Mouse (Mus musculus) skeletal muscle tissue, adult 2 months (tissue): ENCODE data around the gene Foxn3.
A peak's percentile ranks its signal among the peaks of the same experiment; 100 is the strongest.

ENCODE experiments used
- DNase-seq: peaks from one replicate; pipeline ENCODE4 v3.0.0-alpha.2; 2012; ENCODE audit warnings: low read depth, low spot score

Gene Foxn3

DNA sequence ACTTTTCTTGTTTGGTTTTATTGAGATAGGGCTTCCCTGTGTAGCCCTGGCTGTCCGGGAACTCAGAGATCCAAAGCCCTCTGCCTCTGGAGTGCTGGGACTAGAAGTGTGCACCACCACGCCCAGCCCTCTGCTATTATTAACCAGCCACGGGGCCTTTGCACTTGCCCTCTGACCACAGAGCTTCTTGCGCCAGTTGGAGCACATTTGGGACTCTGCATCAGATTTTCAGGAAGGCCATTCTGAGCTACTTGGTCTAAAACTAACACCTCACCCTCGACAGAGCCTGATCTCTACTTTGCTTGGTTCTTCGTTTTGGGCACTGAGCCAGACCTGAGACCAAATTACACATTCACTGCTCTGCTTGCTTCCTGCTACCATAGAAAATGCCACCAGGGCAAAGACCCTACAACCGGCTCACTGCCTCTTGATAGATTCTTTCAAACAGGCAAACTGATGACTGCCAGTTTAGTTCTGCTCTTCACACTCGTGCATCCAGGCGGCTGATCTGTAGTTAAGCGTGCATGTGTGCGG, 301.2 kb downstream of the Foxn3 start:
- DNase-seq = no peak

DNA sequence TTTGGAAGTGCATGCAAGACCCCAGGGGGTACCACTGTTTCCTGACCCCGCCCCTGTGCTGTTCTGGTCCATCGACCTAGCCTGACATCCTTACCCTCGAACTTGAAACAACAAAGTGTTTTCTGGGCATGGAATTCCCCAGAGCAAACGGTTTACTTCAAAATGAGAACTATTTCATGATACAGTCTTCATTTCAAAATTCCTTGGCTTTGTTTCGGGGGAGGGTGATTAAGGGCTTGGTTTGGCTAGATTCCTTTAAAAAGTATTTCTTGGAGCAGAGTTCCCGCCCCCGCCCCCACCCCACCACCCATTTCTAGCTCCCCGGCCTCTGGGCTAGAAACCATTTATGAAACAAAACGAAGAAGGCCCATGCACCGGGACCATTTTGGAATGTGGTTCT, 303.2 kb downstream of the Foxn3 start:
- no peak for DNase-seq

DNA sequence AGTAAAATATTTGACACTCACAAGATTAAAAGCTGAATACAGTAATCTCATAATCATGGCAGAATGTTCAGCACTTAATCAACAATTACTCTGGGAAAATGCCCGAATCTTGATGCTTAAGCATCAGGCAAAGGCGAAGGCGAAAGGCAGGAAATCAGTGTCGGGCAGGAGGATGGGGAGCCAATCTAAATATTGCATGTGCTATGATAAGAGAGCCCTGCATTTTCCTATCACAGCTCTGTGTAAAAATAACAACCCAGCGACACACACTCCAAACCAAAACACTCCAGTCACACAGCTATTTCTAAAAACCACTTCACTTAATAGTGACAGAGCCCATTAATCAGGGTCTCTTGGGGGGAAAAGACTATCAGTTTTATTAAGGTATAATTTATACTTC, 305.8 kb downstream of the Foxn3 start:
- DNase-seq = no peak

DNA sequence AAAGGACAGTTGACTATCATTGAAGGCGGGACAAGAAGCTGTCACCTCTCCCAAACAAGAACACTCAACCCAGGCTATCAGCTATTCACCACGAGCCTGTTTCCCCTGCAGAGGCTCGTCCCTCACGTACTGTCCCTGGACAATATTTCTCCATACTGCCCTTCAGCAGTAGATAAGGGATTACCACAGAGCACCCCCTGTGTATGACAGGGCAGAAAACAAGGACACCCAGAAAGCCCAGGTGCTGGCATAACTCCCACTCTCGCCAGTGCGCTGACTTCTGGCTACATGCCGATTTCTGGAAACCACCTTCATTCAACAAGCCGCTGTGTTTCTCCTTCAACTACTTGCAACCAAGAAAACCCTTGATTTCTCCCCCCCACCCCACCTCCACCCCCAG, 306.4 kb downstream of the Foxn3 start:
- no peak for DNase-seq

- DNase-seq = no peak
These were observed 306.9 kb downstream of the Foxn3 start for GRCm38 (mm10) chr12:99256463-99256862.

DNA sequence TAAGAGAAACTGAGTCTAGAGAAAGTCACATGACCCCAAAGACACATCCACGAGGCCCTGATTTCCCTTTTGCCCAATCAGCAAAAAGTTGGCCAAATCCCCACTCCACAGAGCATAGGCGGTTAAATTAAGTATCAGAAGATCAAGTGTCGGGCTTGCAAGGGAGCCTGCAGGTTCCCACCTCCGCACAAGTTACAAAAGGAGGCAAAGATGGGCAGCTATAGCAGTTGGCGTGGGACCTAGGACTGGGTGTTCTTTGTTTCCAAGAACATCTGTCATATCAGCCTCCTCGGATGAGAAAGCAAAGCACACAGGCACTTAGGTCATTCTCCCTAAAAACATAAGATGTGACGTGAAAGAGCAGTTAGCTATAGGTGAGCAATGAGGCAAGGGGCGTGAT, 308.9 kb downstream of the Foxn3 start:
- no peak for DNase-seq

DNA sequence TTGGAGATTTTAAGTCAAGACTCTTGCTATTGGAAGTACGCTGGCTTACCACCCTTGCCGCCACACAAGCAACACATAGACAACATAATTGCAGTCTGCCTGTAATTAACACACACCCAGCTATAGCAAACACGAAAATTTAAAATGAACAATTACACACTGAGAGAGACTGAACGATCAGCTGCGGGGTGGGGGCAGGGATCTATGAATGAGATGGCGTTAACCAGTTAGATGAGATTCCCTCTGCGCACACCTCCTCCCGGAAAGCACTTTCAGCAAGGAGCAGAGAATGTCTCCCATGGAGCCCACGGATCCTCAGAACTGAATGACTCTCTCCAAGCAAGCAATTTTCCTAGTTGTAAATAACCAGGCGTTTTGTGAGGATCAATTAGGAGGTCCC, 309.8 kb downstream of the Foxn3 start:
- DNase-seq = no peak

DNA sequence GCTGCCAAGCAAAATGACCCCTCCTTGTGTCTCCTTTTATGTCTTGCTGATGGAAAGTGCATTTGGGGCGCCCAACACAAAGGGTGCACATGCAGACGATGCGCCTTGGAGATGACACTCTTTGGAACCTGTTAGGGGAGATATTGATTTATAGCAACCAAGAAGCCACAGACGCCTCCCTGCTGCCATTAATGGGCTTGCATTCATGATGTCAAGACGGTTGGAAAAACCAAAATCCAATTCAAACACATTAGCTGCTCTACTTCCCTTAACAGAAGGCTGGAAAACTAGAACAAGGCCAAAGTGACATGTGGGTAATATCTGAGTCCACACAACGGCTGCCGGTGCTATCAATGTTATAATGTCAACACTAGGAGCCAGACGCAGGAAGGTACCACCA, 314.8 kb downstream of the Foxn3 start:
- DNase-seq = no peak

DNA sequence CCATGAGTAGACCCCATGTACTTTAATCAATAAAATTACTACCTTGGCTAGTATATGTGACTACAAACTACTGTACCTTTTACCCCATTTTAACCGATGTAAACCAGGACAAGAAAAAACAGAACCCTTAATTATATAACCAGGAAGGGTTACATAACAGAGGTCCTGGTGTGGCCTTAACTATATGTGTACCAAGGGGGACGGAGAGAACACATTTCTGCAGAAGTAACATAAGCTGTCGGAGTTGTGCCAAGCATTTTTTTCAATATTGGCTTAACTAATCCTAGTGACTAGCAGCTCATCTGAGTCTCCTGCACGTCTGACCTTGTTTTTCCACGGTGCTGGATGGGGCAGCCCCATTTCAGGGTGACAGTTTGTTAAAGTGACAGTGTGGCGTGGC, 315.4 kb downstream of the Foxn3 start:
- DNase-seq = peak; percentile 66

DNA sequence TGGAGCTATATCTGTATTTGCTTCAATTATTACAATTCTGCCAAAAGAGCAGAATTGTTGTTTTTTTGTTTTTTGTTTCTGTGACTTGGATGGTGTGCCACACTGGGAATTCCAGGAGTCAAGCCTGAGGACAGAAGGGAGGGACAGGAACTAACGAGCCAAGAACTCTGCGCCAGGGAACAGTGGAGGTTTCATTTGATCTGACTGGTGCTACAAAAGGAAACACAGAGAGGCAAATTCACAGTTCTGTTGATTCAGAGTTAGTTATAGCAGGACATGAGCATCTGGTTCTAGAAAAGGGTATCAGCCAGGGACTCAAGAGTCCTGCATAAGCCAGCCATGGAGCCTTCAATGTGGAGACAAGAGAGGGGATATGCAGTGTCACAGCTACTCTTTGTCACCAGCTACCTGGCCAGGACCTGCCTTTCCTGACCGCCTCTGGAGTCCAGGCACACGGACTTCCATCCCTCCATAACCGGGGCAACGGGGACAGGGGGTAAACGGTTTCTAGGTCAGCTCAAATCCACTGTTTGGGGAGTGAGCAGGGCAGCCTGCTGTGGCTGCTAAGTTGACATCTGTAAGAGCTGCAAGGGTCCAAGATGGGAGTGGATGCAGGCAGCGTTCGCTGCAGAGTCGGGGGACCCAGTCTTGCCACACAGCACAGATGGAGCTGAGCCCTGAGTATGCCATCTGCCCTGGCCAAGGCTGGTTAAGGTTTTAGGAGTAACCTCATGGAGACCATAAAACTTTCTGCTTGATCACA, 316.2 kb downstream of the Foxn3 start:
- DNase-seq = no peak

DNA sequence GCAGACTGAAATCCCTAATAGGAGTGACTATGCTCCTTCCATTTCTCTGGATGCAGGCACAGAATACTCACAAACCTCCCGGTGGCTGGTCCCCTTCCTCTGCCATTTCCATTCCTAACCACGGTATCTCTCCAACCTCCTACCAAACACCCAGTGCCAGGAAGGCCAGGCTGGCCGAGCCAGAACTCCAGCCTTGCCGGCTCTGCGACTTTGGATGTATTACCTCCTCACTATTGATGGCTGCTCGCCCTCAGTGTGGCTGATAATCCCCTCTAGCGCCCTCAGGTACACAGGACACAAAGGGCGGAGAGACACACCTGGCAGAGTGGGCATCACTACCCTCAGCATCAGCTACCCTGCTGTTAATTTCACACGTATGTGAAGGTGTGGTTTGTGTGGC, 318.7 kb downstream of the Foxn3 start:
- DNase-seq = no peak

DNA sequence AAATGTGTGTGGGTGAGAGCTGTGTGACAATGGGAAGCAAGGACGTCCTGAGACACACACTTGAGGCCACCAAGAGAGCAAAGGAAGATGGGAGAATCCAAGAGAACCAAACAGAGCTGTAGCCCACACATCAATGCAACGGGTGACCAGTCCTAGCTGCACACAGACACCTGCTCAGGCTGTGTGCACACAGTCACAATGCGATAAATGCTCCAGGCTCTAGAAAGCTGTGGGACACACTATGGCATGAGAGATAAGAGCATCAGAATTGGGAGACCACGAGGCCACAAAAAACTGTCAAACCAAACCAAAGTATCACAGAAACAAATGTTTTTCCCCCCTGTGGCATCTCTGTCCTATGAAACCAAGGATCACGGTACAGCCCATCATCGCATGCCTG, 319.1 kb downstream of the Foxn3 start:
- no peak for DNase-seq

- no peak for DNase-seq
These were observed 320.1 kb downstream of the Foxn3 start for GRCm38 (mm10) chr12:99243316-99243715.

GRCm38 (mm10) chr12:99240185-99240726, 323.1 kb downstream of the Foxn3 start:
- DNase-seq = no peak

GRCm38 (mm10) chr12:99239735-99240134, 323.6 kb downstream of the Foxn3 start:
- DNase-seq = no peak

DNA sequence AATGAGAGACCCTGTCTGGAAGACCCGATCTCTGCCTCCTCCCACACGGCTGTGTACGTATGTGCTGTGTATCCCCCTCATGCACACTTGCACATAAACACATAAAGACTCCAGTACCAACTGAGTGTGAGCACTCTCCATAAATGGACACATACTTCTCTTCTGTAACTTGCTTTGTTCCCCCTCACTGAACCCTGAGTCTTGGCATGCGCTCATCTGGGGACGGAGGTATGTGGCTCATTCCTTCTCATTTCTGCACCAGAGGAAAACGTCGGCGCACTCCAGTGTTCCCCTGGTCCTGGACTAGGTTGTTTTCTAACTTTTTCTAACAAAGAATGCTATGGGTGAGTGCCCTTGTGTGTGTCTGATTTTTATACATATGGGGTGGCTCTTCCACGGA, 325.9 kb downstream of the Foxn3 start:
- no peak for DNase-seq

DNA sequence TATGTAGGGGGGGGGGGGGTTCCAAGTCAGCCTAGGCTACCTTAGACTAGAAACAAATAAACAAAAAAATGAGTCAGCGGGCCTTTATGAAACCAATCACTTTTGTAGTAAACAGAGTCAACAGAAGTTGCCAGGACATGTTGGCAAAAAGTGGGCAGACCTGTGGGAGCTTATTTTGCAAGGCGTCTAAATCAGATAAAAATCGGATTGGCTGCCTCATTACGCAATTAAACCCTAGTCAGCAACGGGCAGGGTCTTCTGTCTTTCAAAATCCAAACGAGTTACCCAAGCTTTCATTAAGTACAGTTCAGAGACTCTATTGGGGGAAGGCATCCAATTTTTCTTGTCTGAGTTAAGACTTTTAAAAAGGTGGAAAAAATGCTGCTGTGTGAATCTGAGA, 329.0 kb downstream of the Foxn3 start:
- no peak for DNase-seq

DNA sequence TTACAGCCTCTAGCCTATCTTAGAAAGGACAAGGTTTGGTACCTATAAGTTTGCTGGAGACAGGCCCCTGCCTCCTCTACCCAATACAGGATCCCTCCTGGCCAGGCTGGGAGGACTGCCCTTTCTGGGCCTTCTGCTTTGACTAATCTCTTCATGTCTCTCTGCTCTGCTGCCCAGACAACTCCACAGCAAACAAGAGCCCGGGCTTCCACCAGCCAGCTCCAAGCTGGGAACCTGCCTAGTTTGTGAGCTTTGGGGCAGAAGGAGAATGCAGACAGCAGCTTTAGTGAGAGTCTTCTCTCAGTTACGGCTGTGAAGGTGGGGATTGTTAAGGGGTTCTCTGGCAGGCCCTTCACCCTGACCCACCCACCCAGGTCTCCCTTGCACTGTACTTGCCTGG, 330.0 kb downstream of the Foxn3 start:
- no peak for DNase-seq

- DNase-seq = no peak
These were observed 330.9 kb downstream of the Foxn3 start for GRCm38 (mm10) chr12:99232478-99232877.

DNA sequence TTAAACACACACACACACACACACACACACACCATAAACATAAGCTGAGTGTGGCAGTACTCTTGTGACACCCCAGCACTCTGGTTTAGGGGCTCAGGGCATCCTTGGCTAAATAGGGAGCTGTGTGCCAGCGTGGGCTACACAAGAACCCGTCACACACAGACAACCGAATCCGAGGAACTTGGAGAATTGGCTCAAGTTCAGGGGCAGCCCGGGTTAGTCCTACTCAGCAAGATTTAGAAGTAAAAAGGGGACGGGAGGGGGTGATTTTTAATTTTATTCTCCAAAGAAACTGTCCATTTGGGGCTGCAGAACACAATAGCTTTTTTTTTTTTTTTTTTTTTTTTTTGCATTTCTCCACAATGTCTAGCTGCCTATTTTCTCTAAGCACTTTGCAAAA, 332.1 kb downstream of the Foxn3 start:
- no peak for DNase-seq

DNA sequence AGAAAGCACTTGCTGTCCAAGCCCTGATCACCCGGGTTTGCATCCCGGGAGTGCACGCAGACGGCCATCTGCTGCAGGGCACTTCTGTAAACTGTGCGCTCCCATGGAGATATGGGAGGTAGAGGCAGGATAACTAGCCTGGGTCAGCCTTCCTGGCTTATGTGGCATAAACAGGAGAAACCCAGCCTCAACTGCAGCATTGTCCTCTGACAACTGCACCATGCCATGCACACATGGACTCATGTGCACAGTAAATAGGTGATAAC, 332.7 kb downstream of the Foxn3 start:
- no peak for DNase-seq

GRCm38 (mm10) chr12:99229973-99230782, 333.2 kb downstream of the Foxn3 start:
- DNase-seq = no peak
